Mouse (Mus musculus) forebrain, postnatal 0 days (tissue): ENCODE measurements around the gene Ncor2. TPM values are rescaled to one million over a fixed set of nuclear protein-coding genes. Genes with fewer than 3 reads are reported as not detected.

Experiments used
- ATAC-seq: fragments of 200-750 bp; cut with Nextera tagmentation; 2 replicates; pipeline ENCODE4 v1.8.0; 2017; ENCODE audit warnings: mild to moderate bottlenecking, moderate library complexity
- DNase-seq: peaks from one replicate; pipeline ENCODE4 v3.0.0-alpha.2; 2015
- H3K27ac ChIP-seq: fragments of 300-500 bp; sonication (generic); 2 replicates; pipeline ENCODE4 v1.5.1; 2014; ENCODE audit warnings: low read depth, mild to moderate bottlenecking, antibody characterized with exemption, low read length, moderate library complexity, mixed read lengths
- H3K27me3 ChIP-seq: fragments of 300-500 bp; sonication (generic); 2 replicates; pipeline ENCODE4 v1.6.1; 2014; ENCODE audit warnings: mild to moderate bottlenecking, low read length, mixed read lengths; ENCODE audit not compliant: insufficient read depth
- H3K36me3 ChIP-seq: fragments of 300-500 bp; sonication (generic); 2 replicates; pipeline ENCODE4 v1.6.1; 2014; ENCODE audit warnings: mild to moderate bottlenecking, moderate library complexity; ENCODE audit not compliant: insufficient read depth
- H3K4me1 ChIP-seq: fragments of 300-500 bp; sonication (generic); 2 replicates; pipeline ENCODE4 v1.6.1; 2014; ENCODE audit warnings: antibody characterized with exemption; ENCODE audit not compliant: insufficient read depth
- H3K4me2 ChIP-seq: fragments of 300-500 bp; sonication (generic); 2 replicates; pipeline ENCODE4 v1.6.1; 2014; ENCODE audit warnings: low read depth, mild to moderate bottlenecking, moderate library complexity
- H3K4me3 ChIP-seq: fragments of 300-500 bp; sonication (generic); 2 replicates; pipeline ENCODE4 v1.5.1; 2014; ENCODE audit warnings: low read depth, low read length, mixed read lengths
- H3K9ac ChIP-seq: fragments of 300-500 bp; sonication (generic); 2 replicates; pipeline ENCODE4 v1.6.1; 2014; ENCODE audit warnings: mild to moderate bottlenecking
- H3K9me3 ChIP-seq: fragments of 300-500 bp; sonication (generic); 2 replicates; pipeline ENCODE4 v1.6.1; 2016; ENCODE audit warnings: low read length
- CTCF ChIP-seq: sonication (generic); IDR thresholded peaks from 2 replicates; pipeline ENCODE4 v1.5.1; 2016; ENCODE audit warnings: antibody characterized with exemption, control low read depth, low read depth
- WGBS: fragments of 180-500 bp; shearing (Covaris S2); extraction: QIAGEN DNeasy Blood & Tissue Kit; methylation state at CpG from one replicate; pipeline ENCODE4 v1.1.7; 2014; 5-methylcytosine and 5-hydroxymethylcytosine counted together
- polyA plus RNA-seq: library from polyadenylated mRNA; unstranded; fragments of >200 nt; fragmentation: Nextera tagmentation; extraction: Ambion mirVana; gene quantifications from 2 replicates; pipeline ENCODE4 v1.2.1, GENCODE M21; 2015
- total RNA-seq: library from RNA; depleted of rRNA; stranded (reverse); fragments of >200 nt; gene quantifications from 2 replicates; pipeline ENCODE4 v1.2.3, GENCODE M21; 2014

Ncor2 gene
- total and polyA plus RNA-seq, 2 experiments from 2014 or later, result 12.7 to 16.8 TPM

DNA sequence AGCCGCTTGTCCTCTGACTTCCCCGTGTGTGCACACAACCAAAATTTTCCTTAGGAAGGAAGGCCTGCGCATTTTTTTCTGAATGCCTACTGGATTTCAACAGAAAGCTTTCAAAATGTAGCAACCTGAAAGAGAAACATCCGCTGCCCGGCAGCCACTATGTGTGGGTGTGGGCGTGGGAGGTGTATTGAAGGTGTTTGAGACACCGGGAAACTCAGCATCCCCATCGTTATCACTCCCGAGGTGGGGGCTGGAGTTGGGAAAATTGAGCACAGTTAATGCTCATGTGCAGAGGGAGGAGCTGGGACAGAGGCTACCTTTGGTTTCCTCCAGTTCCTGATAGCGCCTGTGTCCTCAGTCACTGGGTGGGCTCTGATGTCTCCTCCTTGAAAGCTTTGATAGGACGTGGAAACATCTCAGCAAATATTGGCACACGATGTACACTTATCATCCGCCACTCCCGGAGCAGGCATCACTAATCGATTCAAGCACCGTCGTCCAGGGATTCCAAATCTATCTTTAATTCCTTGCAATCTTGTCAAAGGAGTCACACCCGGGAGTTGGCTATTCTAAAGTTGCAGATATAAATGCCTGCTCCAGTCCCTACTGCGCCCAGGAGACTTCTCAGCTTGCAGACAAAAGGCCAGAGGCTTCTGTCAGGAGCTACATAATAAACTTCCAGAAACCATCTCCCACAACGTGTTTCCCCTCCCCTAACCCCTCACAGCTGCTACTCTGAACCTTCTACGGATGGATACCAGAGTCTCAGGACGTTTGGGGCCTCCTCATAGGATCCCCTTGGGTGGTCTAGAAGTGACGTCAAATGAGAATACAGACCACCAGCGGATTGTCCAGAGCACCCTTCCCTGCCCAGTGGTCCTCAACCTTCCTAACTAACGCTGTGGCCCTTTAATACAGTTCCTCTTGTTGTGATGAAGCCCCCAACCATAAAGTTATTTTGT is 14.7 kb upstream of the Ncor2 start:
- TF ChIP-seq CTCF, result no peak
- no peak for DNase-seq
- WGBS, result 71% methylated on average over 25 of the region's 25 CpGs
- Histone ChIP-seq H3K27ac (no peak overlapping the region), H3K4me3 (no peak overlapping the region), H3K27me3 (no peaks in the 10 kb centered on the region), H3K9me3 (no peaks in the 10 kb centered on the region), H3K9ac (no peak overlapping the region), H3K4me1 (no peaks in the 10 kb centered on the region), H3K36me3 (no peaks in the 10 kb centered on the region), H3K4me2 (no peak overlapping the region)
- ATAC-seq, result no peak

GRCm38 (mm10) chr5:125191608-125192007 is 12.6 kb upstream of the Ncor2 start:
- 32% methylated on average over 9 of the region's 9 CpGs for WGBS
- no peak overlapping the region for H3K9ac ChIP-seq
- no peak overlapping the region for H3K27ac ChIP-seq
- H3K4me3 ChIP-seq, result no peak overlapping the region
- DNase-seq, result no peak
- H3K4me2 ChIP-seq, result no peak overlapping the region
- TF ChIP-seq CTCF, result no peak
- no peaks in the 10 kb centered on the region for H3K9me3 ChIP-seq
- H3K36me3 ChIP-seq, result no peaks in the 10 kb centered on the region
- H3K27me3 ChIP-seq, result no peaks in the 10 kb centered on the region
- no peaks in the 10 kb centered on the region for H3K4me1 ChIP-seq
- no peak for ATAC-seq

DNA sequence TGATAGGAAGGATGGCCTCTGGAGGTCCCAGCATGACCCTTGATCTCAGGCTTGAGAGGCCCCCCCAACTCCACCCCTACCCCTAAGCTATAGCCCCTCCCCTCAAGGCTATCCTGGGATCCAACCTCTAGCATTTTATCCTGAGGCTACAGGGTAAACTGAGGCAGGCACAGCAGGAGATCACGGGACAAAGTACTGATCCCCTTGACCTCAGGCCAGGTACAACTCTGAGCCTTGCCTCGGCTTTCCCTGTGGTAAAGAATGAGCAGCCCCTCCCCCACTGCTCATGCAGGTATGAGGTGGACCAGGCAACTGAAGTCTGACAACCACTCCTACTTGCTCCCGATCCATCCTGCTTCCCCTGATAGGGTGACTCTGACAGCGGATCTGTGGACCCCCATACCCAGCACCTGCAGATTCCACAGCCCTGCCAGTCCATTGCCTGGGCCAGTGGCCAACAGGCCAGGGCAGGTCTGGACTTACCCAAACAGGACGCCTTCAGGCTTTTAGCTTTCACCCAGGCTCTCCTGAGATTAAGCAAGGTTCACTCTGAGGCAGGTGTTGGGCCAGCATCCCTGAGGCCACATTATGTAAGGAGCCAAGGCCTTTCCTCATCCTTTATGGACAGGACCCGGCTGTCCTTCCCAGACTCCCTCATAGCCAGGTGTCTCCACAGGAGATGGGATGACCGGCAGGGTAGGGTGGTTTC is 11.2 kb upstream of the Ncor2 start:
- H3K27ac ChIP-seq, result no peak overlapping the region
- H3K4me2 ChIP-seq, result no peak overlapping the region
- no peak overlapping the region for H3K9ac ChIP-seq
- no peak for TF ChIP-seq CTCF
- no peak overlapping the region for H3K4me3 ChIP-seq
- ATAC-seq, result no peak
- H3K9me3 ChIP-seq, result no peaks in the 10 kb centered on the region
- DNase-seq, result no peak
- H3K4me1 ChIP-seq, result no peaks in the 10 kb centered on the region
- H3K36me3 ChIP-seq, result no peaks in the 10 kb centered on the region
- H3K27me3 ChIP-seq, result no peaks in the 10 kb centered on the region
- 83% methylated on average over 7 of the region's 7 CpGs for WGBS

DNA sequence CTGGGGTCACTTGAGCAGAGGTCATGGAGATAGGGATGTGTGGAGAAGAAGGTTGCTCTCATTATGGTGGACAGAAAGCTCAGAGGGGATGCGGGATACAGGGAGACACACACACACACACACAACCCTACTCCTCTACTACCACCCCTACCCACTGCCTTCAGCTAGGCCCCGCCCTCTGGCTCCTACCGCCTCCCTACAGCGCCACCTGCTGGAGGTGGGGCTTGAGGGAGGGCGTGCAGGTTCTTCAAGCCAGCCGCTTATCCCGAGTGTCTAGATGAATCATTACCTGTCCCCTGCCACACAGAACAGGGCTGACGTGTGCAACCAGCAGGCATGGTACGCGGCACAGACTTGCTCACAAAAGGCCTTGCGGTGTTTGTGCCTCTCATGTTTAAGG is 10.6 kb upstream of the Ncor2 start:
- no peak overlapping the region for H3K9ac ChIP-seq
- ATAC-seq, result peak; percentile 40; the same call in 1 of the 2 replicates
- no peaks in the 10 kb centered on the region for H3K4me1 ChIP-seq
- peak; percentile 70 for TF ChIP-seq CTCF
- no peaks in the 10 kb centered on the region for H3K36me3 ChIP-seq
- DNase-seq, result no peak
- no peaks in the 10 kb centered on the region for H3K9me3 ChIP-seq
- no peak overlapping the region for H3K4me3 ChIP-seq
- H3K27me3 ChIP-seq, result no peaks in the 10 kb centered on the region
- H3K4me2 ChIP-seq, result no peak overlapping the region
- H3K27ac ChIP-seq, result no peak overlapping the region
- WGBS, result 48% methylated on average over 11 of the region's 11 CpGs

- DNase-seq (no peak), ATAC-seq (no peak)
- Histone ChIP-seq H3K4me3 (no peak overlapping the region), H3K9ac (no peak overlapping the region), H3K27me3 (no peaks in the 10 kb centered on the region), H3K36me3 (no peaks in the 10 kb centered on the region), H3K4me1 (no peaks in the 10 kb centered on the region), H3K4me2 (no peak overlapping the region), H3K27ac (no peak overlapping the region), H3K9me3 (no peaks in the 10 kb centered on the region)
- no peak for TF ChIP-seq CTCF
- 32% methylated on average over 12 of the region's 12 CpGs for WGBS
Observed at GRCm38 (mm10) chr5:125188812-125189598, 10.0 kb upstream of the Ncor2 start.

GRCm38 (mm10) chr5:125184826-125185225 is 5.8 kb upstream of the Ncor2 start:
- no peak overlapping the region for H3K4me2 ChIP-seq
- H3K9me3 ChIP-seq, result no peaks in the 10 kb centered on the region
- TF ChIP-seq CTCF, result no peak
- H3K4me1 ChIP-seq, result peaks cover 3% of the 10 kb centered on the region; the same call in 1 of the 2 replicates
- H3K27ac ChIP-seq, result no peak overlapping the region
- H3K4me3 ChIP-seq, result no peak overlapping the region
- DNase-seq (no peak), ATAC-seq (no peak)
- WGBS, result 22% methylated on average over 6 of the region's 6 CpGs
- H3K36me3 ChIP-seq, result no peaks in the 10 kb centered on the region
- no peak overlapping the region for H3K9ac ChIP-seq
- H3K27me3 ChIP-seq, result no peaks in the 10 kb centered on the region
